ENCODE assay signal across 14 mouse cellular contexts in genomic region chr11:36671196-36671595, GRCm38 (mm10).
"Had no signal": no experiment of that assay in that cellular context is flagged by ENCODE, and none has a peak within 500 bp of the region (broad histone marks: within the 10 kb centered on the region; RNA-seq: fewer than 3 reads in every experiment).

No protein-coding gene starts in this region.

- H3K36me3 ChIP-seq: kidney, embryonic 15.5 days; limb, embryonic 12.5 days; liver, embryonic 13.5 days; lung, embryonic 15.5 days; neural tube, embryonic 12.5 days had no signal

- H3K4me3 ChIP-seq: kidney, embryonic 15.5 days; limb, embryonic 12.5 days; liver, embryonic 13.5 days; lung, embryonic 15.5 days; megakaryocyte, embryonic 14.5 days; neural tube, embryonic 12.5 days had no signal

- DNase-seq: kidney, adult 2 months; kidney, postnatal 25 days; liver; liver, embryonic 13.5 days; liver, postnatal 0 days; lung, postnatal 14 days; thymus, postnatal 4 days had no signal

- H3K9ac ChIP-seq: kidney, embryonic 15.5 days; limb, embryonic 12.5 days; liver, embryonic 13.5 days; liver, postnatal 0 days; lung, embryonic 15.5 days; neural tube, embryonic 12.5 days had no signal

- H3K27me3 ChIP-seq: limb, embryonic 12.5 days; megakaryocyte, embryonic 14.5 days; neural tube, embryonic 12.5 days had no signal

- H3K9me3 ChIP-seq: kidney, embryonic 15.5 days; limb, embryonic 12.5 days; liver, embryonic 13.5 days; lung, embryonic 15.5 days; neural tube, embryonic 12.5 days had no signal

- H3K4me2 ChIP-seq: kidney, embryonic 15.5 days; limb, embryonic 12.5 days; liver, embryonic 13.5 days; lung, embryonic 15.5 days; neural tube, embryonic 12.5 days had no signal

- ATAC-seq: liver, postnatal 0 days had no signal

- H3K4me1 ChIP-seq: kidney, embryonic 15.5 days; limb, embryonic 12.5 days; liver, embryonic 13.5 days; lung, embryonic 15.5 days; megakaryocyte, embryonic 14.5 days had no signal

- H3K27ac ChIP-seq: kidney, embryonic 15.5 days; limb, embryonic 12.5 days; liver, embryonic 13.5 days; lung, embryonic 15.5 days; macrophage; neural tube, embryonic 12.5 days; stomach, postnatal 0 days had no signal
